Mouse (Mus musculus) gastrocnemius, adult 2 months (tissue): Measurements from ENCODE around the gene Nfx1. TPM values are rescaled to one million over a fixed set of nuclear protein-coding genes. Genes with fewer than 3 reads are reported as not detected.

ENCODE experiments used
- DNase-seq: peaks from one replicate; pipeline ENCODE4 v3.0.0; 2022
- H3K27ac ChIP-seq: fragments of 200-600 bp; 2 replicates; pipeline ENCODE4 v1.8.1; 2022; ENCODE audit warnings: mild to moderate bottlenecking
- H3K4me3 ChIP-seq: fragments of 200-600 bp; 2 replicates; pipeline ENCODE4 v1.8.1; 2022; ENCODE audit warnings: mild to moderate bottlenecking, moderate library complexity
- CTCF ChIP-seq: fragments of 200-600 bp; IDR thresholded peaks from 2 replicates; pipeline ENCODE4 v1.8.1; 2022; ENCODE audit warnings: antibody characterized with exemption, mild to moderate bottlenecking, moderate library complexity
- intact Hi-C: fragments of 180-260 bp; cut with DNase I; formaldehyde crosslinking; loops from one replicate; pipeline ENCODE4 v1.15.1; 2025
- total RNA-seq, 2 experiments: library from RNA; stranded (reverse); gene quantifications; 2 replicates each; pipeline ENCODE4 v1.2.3; 2021

The Nfx1 gene
- total RNA-seq, 2 experiments from 2014 or later: 22.6 to 22.7 TPM

DNA sequence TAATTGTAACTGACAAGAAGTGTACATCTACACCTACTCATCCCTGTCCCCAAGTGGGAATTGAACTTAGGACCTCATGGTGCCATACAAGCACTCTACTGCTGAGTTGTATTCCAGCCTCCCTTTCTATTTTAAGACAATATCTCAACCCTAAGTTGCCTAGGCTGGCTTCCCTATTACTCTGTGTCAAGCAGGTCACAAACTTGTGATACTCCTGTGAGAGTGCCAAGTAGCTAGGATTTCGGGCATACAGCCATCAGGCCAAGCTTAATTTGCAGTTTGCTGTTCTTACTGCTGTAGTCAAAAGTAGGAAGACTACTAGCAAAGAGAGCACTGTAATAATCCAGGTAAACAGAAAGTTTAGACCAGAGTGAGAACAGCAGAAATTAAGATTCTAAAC, 13.0 kb downstream of the Nfx1 start:
- Histone ChIP-seq H3K4me3 (no peak overlapping the region), H3K27ac (peak overlapping the region; percentile 71)
- intact Hi-C loops: no loop called here
- peak; percentile 89 for DNase-seq
- no peak for TF ChIP-seq CTCF

DNA sequence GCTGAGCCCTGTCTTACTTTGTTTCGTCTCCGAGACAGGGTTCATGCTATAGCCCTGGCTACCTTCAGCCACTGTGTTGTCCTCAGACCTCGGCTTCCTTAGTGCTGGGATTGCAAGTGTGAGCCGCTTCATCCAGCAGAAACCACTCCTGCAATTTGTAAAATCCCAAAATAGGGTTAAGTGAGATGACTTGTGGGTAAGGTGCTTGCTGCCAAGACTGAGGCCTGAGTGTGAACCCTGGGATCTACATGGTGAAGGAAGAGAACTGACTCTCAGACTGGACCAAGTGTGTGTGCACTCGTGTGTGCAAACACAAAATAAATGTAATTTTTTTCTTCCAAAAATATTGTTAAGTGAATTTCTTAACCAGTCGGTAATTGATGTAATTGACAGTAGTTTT, 18.9 kb downstream of the Nfx1 start:
- no peak for TF ChIP-seq CTCF
- no peak overlapping the region for H3K27ac ChIP-seq
- no peak for DNase-seq
- intact Hi-C loops: no loop called here
- no peak overlapping the region for H3K4me3 ChIP-seq

DNA sequence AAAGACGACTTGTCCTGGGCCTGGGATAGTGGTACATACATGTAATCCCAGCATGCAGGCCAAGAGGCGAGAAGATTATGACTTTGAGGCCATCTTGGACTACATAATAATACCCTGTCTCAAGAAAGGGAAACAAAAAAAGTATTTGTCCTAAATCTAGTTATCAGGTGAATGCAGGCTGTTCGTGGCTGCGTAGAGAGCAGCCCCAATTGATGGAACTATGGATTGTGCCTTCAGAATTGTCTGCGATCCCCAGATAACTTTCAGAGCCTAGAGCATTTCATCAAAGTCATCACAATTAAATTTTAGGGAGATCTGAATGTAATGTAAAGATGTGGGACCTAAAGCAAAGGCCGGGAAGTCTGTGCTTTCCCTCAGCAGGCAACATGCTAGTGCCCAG, 25.6 kb downstream of the Nfx1 start:
- TF ChIP-seq CTCF: no peak
- DNase-seq: no peak
- no peak overlapping the region for H3K4me3 ChIP-seq
- H3K27ac ChIP-seq: no peak overlapping the region
- intact Hi-C loops: no loop called here

DNA sequence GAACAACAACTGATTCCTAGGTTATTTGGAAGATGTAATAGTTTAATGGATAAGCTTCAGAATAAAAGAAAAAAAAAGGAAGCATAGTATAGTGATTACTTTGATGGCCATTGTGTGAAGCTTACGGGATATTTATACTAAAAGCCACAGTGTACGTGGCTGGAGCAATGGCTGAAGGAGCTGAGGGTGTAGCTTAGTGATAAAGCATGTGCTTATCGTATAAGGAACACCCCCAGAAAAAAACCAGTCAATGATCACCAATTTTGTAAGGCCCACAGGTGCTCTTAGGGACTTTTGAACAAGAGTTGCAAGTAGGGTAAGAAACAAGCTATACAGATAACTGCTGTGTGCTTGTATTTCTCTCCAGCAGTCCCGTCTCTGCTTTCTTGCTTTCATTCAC, 27.2 kb downstream of the Nfx1 start:
- DNase-seq: no peak
- Histone ChIP-seq H3K4me3 (no peak overlapping the region), H3K27ac (no peak overlapping the region)
- no peak for TF ChIP-seq CTCF
- intact Hi-C loops: no loop called here

DNA sequence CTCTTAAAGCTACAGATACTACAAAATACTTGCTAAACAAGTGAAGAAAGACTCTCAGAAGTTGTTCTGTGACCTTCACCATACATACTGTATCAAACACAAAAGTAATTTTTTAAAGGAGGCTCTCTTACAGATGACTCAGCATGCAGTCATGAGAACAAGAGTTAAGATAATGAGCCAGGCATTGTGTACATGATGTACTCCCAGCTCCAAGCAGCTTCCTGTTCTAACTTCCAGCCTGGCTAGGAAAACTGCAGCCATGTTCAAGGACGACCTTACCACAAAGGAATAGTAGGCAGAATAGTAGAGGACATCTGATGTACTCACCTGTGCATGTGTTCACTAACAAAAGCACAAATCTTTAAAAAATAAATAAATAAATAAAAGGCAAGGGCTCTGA, 29.6 kb downstream of the Nfx1 start:
- TF ChIP-seq CTCF: no peak
- no peak for DNase-seq
- Histone ChIP-seq H3K27ac (no peak overlapping the region), H3K4me3 (no peak overlapping the region)
- intact Hi-C loops: no loop called here

DNA sequence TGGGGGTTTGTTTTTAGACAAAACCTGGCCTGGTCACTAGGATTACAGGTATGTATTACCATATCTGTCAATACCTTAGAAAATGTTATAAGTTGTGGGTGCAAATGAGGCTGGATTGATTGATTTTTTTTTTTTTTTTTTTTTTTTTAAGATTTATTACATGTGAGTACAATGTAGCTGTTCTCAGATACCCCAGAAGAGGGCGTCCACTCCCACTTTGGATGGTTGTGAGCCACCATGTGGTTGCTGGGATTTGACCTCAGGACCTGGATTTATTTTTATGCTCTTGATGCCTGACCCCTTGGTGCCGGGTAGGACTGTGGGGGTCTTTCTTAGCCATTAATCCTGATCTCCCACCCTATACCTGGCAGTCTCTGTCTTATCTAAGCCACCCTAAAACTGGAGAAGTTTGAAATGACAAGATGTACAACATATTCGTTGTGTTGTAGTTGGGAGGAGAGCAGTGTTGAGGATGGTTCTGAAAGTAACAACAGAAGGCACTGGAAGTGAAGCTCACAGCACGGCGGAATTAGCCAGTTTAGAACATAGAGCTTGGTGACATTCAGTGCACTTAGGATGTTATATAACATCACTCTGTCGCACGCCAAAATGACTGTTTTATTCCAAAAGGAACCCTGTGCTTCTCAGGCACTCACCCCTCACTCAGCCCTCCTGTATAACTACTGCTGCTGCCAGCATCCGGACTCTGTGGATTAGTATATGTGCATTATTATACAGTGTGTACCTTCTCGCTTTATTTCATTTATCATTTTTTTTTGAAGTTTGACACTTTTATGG, 30.3 kb downstream of the Nfx1 start:
- Histone ChIP-seq H3K27ac (no peak overlapping the region), H3K4me3 (no peak overlapping the region)
- no peak for DNase-seq
- peak; percentile 7; the same call in 1 of the 2 replicates for TF ChIP-seq CTCF
- intact Hi-C loops: no loop called here

DNA sequence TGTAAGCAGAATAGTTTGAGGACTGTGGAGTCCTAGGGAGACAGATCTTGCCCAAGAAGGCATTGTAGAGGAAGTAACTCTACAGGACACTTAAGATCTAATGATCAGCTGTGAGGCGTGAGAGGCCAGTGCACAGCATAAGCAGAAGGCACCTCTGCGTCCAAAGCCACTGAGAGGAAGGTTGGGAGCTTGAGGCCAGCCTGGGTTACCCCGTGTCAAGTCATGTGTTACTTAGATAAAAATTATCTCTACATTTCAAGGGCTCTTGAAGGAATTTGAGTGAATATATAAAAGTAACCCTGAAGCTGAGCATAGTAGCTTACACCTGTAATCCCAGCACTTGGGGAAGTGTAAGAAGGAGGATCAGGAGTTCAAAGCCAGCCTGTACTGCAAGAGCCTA, 42.6 kb downstream of the Nfx1 start:
- no peak for TF ChIP-seq CTCF
- DNase-seq: no peak
- Histone ChIP-seq H3K27ac (no peak overlapping the region), H3K4me3 (no peak overlapping the region)
- intact Hi-C loops: no loop called here

DNA sequence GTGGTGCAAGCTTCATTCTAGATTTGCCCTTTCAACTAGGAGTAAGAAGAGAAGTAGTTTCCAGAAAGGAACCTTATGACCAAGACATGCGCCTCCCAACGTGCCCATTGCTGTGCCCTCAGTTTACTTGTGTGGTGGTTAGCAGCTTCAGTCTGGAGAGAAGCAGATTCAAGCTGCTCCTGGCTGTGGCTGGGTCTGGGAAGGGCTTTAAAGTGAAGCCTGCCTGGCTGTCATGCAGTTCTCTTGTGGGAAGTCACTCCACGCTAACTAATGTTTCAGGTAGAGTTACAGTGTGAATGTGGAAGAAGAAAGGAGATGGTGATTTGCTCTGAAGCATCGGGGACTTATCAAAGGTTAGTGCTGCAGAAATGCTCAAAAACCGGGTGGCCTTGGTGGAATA, 45.1 kb downstream of the Nfx1 start:
- TF ChIP-seq CTCF: no peak
- intact Hi-C loops: no loop called here
- DNase-seq: no peak
- Histone ChIP-seq H3K27ac (no peak overlapping the region), H3K4me3 (no peak overlapping the region)

DNA sequence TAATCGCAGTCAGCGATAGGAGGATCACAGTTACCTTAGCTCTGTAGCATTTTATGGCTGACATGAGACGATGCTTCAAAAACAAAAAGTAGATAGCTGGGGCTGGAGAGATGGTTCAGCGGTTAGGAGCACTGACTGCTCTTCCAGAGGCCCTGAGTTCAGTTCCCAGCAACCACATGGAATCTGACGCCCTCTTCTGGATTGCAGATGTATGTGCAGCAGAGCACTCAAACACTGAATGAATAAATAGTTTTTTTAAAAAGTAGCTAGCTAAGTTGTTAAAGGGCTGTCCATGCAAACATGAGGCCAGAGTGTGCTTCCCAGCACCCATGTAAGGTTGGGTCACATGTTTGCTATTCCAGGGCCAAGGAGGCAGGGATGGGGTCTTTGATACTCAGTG, 50.4 kb downstream of the Nfx1 start:
- TF ChIP-seq CTCF: peak; percentile 53
- no peak for DNase-seq
- Histone ChIP-seq H3K27ac (no peak overlapping the region), H3K4me3 (no peak overlapping the region)
- intact Hi-C loops: no loop called here

DNA sequence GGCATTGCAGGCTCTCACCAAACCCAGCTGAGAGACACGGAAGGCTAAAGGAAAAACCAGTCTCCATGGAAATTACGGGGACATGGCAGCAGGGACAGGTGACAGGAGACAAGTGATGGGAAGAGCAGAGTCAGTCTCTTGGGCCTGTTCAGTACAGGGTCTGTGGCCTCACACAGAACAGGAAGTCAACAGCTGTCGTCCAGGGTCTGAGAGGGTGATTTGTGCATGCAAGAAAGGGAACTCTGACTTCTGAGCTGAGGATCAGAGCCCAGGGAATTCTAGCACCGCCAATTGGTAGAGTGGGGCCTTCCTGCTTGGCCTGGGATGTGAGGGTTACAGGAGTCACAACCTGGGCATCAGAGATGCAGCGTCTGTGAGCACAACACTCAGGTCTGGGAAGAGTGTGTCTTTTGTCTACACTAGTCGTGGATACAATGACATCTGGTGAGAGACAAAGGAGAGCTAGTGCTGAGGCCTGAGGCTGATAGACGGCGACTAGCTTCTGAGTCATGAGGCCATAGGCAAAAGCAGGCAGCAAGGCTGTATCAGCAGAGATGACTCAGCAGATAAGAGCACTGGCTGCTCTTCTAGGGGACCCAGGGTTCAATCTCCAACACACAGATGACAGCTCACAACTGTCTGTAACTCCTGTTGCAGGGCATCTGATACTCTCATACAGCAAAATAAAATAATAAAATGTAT, 55.5 kb downstream of the Nfx1 start:
- intact Hi-C loops: no loop called here
- DNase-seq: no peak
- Histone ChIP-seq H3K27ac (no peak overlapping the region), H3K4me3 (no peak overlapping the region)
- TF ChIP-seq CTCF: no peak

DNA sequence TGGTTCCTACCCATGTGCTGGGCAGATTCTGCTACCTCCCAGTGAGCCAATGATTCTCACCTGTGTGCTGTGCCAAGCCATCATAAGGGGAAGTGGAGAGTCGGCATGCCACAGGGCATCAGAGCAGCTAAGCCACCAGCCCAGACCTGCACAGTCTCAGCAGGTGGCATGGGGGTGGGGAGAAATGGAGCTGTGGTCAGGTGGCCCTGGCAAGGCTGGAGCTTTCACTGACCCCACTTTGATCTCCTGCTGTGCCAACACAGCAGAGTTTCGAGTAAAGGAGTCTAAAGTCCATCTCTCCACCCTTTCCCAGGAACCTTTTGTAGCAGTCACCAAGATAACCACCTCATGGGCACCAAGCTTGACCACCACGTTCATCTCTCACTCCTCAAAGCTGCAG, 57.2 kb downstream of the Nfx1 start:
- DNase-seq: no peak
- no peak for TF ChIP-seq CTCF
- intact Hi-C loops: no loop called here
- no peak overlapping the region for H3K27ac ChIP-seq
- H3K4me3 ChIP-seq: no peak overlapping the region

DNA sequence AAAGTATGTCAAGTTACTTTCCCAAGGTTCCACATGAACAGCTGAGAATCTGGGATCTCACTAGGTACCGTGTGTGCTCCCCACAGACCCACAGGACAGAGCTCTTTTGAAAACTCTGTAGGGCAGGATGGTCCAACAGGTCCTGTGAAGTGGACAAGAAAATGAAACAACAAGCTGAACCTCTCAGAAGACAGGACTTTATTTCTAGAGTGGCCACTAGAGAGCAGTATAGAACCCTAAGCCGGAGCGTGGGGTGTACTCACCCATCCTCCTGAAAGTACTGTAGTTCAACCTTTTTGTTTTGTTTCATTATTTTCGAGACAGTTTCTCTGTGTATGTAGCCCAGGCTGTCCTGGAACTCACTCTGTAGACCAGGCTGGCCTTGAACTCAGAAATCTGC, 57.6 kb downstream of the Nfx1 start:
- no peak for DNase-seq
- intact Hi-C loops: no loop called here
- H3K27ac ChIP-seq: no peak overlapping the region
- TF ChIP-seq CTCF: peak; percentile 59
- no peak overlapping the region for H3K4me3 ChIP-seq

DNA sequence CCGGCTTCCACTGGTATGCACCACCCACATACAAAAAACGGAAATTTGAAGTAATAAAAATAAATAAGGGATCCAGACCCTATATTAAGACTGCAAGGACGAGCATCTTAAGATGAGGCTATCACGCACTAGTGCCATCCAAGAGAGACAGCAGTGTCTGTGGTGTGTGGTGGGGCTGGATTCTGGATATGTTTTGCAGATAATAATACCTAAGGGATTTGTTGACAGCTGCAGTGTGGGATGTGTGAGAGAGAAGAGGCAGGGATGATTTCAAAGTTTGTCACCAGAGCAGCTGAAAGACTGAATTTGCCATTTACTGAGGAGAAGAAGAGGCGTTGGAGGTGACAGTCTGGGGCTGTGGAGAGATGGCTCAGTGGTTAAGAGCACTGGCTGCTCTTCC, 58.7 kb downstream of the Nfx1 start:
- peak overlapping the region; percentile 28; the same call in 1 of the 2 replicates for H3K27ac ChIP-seq
- TF ChIP-seq CTCF: no peak
- DNase-seq: no peak
- intact Hi-C loops: no loop called here
- H3K4me3 ChIP-seq: no peak overlapping the region

DNA sequence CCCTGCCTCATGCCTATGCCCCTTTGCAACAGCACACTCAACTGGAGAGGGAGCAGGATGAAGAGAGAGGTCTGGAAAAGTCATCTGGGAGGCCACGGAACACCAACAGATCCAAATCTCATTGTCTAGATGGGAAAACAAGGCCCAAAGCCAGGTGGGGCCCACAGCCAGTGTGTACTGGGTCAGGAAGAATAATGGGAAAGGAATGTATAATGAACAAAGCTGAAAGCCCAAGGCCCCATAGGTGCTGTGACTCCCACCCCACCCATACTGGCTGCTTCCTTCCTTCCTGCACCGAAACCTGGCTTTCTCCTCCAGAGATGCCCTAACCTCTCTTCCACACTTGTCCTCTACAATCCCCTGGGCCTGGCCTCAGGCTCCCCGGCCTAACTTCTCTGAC, 60.5 kb downstream of the Nfx1 start:
- peak overlapping the region; percentile 87 for H3K27ac ChIP-seq
- no peak overlapping the region for H3K4me3 ChIP-seq
- no peak for TF ChIP-seq CTCF
- intact Hi-C loops: no loop called here
- DNase-seq: peak; percentile 64
